Mouse (Mus musculus) splenic B cell, adult 2 months (primary cell): Measurements from ENCODE around the gene Clec2e.

ENCODE experiments used
- DNase-seq: peaks from one replicate; pipeline ENCODE4 v3.0.0-alpha.2; 2011; ENCODE audit warnings: low read depth, low spot score
- H3K27me3 ChIP-seq: 2 replicates; pipeline ENCODE4 v1.6.1; 2012; ENCODE audit warnings: mild to moderate bottlenecking, low read length, moderate library complexity, mixed read lengths; ENCODE audit not compliant: control insufficient read depth, poor library complexity, insufficient read depth, severe bottlenecking
- H3K36me3 ChIP-seq: 2 replicates; pipeline ENCODE4 v1.6.1; 2012; ENCODE audit warnings: mild to moderate bottlenecking, low read length, moderate library complexity, mixed read lengths; ENCODE audit not compliant: control insufficient read depth, poor library complexity, insufficient read depth, severe bottlenecking

Gene Clec2e

GRCm38 (mm10) chr6:129042470-129042869 is 58.2 kb downstream of the Clec2e start:
- no peaks in the 10 kb centered on the region; the same call in 1 of the 2 replicates for H3K27me3 ChIP-seq
- no peak for DNase-seq
- no peaks in the 10 kb centered on the region for H3K36me3 ChIP-seq
